Mouse (Mus musculus): ENCODE results near the gene Rps27rt.
"Not testable (repeated sequence)": the region's sequence is repeated elsewhere in the genome, so short reads cannot be mapped to it uniquely, and the experiment has no call there.

Gene Rps27rt

DNA sequence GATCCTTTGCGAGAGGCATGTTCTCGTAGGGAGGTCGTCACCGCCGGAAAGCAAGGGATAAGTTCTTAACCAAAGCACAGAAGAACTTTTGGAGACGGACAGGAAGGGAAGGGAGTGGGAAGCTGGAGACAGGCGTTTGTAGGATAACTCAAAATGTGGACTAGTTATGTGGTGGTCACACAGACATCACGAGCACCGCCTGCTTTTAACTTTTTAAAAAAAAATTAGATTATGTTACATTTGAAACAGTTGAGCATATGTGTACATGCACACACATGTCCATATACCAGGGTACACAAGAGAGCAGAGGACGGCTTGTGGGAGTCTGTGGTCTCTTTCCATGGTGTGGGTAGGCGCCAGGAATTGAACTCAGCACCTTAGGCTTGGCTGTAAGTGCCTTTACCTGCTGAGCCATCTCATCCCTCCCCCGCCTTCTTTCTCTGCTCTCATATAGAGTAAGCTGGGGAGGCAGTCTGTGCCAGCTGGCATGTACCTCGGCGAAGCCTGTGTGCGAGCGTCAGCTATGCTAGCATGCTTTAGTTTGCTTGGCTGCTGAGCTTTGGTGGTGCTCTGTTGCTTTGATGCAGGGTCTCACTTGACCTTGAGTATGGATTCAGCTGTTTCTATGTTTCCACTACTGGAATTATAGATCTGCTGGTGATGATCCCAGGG lies at the start of gene Rps27rt:
Gene Rps27rt (minus strand): TSS at position 51 of the 672 bp plus-strand sequence.
- DNase-seq (ENCODE audit: low read depth) = no peak

DNA sequence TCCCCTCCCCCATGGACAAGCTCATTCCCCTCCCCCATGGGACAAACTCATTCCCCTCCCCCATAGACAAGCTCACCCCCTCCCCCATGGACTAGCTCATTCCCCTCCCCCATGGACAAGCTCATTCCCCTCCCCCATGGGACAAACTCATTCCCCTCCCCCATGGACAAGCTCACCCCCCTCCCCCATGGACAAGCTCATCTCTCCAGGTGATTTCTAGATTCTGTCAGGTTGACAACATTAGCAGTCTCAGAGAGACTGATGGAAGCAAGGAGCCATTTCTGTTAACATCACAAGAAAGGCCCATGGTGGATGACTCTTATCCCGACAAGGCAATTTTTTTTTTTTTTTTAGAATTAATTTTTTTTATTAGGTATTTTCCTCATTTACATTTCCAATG lies 48.5 kb upstream of the Rps27rt start:
- DNase-seq (ENCODE audit: low read depth) = not testable (repeated sequence)

DNA sequence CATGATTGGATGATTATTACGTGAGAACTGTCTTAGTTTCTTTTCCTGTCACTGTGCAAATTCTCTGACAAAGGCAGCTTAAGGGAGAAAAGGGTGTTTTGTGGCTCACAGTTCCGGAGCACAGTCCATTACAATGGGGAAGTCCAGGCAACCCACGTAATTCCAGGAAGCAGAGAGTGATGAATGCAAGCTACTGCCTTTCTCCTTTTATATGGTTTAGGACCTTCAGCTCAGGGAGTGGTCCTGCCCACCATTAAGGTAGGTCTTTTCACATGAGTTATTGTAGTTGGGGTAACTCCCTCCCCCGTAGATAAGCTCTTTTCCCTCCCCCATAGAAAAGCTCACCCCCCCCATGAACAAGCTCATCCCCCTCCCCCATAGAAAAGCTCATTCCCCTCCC lies 48.0 kb upstream of the Rps27rt start:
- DNase-seq (ENCODE audit: low read depth) = no peak

DNA sequence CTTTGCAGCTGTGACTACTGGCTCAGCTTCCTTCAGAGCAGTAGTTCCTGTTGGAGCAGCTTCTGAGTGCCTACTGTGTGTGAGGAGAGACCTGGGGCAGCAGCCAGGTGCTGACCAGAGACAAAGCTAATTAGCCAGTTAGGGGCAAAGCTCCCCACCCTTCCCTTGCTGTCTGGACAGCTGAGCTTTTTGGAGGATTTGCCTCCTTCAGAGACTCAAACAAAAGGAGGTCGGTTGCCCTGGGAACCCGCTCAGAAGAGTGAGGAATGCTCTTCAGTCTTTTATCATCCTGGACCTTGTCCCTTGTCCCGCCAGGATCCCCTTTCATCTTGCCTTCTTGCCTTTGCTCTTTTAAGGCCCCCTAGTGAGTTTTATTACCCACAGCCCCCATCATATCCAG lies 46.8 kb upstream of the Rps27rt start:
- DNase-seq (ENCODE audit: low read depth) = no peak

DNA sequence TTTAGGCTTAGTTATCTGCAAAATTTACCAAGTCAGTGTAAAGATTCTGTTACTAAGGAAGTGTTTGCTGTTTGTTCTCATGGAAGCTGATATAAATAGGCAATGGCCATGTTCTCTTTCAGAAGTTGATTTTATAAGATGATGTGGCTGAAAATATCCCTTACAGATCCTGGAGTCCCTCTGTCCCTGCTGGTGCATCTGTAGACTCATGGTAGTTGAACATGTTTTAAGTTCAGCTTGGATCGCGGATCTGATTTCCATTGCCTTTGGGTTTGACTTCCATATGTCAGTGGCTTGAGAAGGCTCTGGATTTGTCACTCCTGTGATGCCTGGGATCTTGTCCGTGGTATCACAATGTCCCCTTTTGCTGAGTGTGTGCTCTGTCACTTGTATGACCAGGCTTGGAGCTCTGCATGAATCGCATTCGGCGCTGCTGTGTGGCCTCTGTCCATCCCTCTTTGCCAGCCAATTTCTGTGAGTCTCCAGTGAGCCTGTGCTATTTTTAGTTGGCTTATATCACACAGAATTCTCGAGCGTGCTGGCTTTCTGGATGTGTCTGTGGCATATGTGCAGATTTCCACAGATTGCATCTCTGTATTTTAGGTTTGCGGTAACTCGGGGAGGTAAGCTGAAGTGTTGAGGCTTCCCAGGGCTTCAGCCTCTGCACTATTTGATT lies 41.3 kb upstream of the Rps27rt start:
- DNase-seq (ENCODE audit: low read depth) = no peak

DNA sequence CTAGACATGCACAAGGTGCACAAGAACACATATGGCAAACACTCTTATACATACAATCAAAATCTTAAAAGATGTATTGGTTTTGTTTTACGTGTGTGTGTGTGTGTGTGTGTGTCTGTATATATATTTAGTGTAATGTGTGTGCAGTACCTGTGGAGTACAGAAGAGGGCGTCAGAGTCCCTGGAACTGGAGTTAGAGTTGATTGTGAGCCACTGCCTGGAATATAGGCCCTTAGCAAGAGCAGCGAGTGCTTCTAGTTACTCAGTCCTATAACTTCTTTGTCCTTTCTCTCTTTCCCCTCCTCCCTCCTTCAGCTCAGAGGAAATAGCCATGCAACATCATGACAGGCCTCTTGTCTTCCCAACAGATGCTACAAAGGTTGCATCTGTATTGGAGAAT lies 40.6 kb upstream of the Rps27rt start:
- no peak for DNase-seq (ENCODE audit: low read depth)

DNA sequence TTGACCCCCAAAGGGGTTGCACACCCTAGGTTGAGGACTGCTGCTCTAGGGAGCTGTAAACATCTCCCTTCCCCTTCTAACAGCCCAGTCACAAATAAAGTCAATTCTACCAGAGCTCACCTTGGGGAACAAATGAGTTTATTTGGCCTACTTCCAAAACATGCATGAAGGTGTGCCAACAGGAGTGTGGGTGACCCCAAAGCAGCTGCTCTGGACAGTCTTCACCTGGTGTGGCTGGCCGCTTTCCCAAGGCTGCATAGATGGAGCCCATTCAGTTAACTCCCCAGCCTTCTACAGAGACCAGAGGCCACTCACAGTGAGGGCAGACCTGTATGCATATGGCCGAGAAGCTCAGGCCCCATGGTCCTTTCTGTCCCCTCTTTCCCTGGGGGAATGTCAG lies 38.9 kb upstream of the Rps27rt start:
- no peak for DNase-seq (ENCODE audit: low read depth)

DNA sequence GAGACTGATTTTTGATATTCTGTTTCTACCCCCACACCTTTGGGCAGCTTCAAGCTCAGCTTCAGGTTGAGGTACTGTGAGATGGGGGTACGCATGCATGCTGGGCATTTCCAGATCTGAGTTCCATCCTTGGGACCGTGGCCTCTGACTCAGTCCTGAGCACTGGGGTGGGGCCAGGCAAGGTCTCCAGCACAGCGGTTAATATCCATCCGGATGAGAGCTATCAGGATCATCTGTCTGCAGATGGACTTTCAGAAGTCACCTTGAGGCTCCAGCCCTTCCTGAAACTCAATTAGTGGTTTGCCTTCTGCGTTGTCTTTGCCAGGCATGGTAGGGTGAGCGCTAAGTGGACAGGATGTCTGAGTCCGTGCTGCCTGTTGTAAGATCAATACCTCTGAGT lies 37.6 kb upstream of the Rps27rt start:
- no peak for DNase-seq (ENCODE audit: low read depth)

DNA sequence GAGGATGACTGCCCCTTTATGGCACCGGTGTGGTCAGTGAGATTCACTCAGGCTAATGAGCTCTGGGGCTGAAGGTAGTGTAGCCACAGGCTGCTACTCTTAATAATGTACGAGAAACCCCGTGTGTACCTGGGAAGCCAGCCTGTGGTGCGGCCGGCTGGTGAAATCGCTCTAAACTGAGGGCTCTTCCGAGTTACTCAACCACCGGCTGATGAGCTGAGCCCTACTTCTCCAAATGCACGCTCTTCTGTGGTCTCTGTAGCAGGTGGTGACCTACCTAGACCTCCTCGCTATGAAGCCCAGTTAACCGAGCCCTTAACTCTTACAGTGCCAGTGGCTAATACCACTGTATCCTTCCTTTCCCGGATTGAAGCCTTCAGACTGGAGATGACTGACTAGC lies 29.8 kb upstream of the Rps27rt start:
- no peak for DNase-seq (ENCODE audit: low read depth)

DNA sequence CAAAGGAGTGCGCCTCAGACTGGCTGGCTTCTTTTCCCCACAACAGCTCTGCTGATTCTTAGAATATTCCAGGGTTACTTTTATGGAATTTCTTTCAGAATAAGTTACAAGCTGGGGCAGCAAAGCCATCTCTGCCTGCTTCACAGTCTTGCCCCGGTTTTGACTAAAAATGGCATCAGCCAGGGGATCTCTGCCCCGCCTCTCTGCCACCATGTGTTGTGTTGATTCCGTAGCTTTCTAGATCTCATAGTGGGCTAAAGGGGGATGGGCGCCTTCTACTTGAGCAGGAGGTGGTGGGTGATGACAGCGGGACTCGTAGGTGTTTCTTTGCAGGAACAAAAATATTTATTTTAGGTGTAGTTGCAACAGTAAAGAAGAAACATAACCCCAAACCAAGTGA lies 25.7 kb upstream of the Rps27rt start:
- DNase-seq (ENCODE audit: low read depth) = no peak

DNA sequence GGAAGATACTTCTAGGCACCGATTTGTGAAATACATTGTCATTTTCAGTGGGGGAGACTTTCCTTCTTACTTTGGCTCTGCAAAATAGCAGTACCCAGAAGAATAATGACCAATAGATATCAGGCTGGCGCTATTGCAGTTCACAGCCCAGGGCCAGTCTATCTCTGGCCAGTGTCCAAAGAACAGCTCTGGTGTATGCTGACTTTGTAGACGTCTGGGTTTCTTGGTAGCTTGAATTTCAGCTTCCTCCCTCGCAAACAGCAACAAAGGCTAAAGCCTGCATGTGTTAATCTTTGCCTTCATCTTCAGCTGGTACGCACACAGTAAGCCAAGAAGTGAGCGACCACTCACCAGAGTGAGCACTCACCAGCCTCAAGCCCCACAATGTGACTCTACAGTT lies 25.2 kb upstream of the Rps27rt start:
- no peak for DNase-seq (ENCODE audit: low read depth)

DNA sequence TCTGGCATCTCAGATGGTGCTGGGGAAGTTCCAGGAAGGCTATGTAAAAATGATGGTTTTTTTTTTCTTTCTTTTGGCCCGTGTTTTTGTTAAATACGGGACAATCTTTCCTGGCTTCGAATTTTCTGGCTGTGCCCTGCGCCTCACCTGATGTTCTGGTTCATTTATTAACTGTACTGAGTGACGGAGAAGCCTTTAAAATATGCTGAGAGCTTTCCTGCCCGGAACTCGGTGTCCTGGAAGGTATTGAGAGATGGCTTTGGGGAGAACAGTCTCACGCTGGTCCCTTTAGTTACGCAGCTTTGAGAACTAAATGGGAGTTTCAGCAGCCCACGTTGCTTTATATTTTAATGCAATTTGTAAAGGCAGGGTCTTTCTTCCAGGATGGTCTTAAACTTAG lies 22.9 kb upstream of the Rps27rt start:
- no peak for DNase-seq (ENCODE audit: low read depth)

DNA sequence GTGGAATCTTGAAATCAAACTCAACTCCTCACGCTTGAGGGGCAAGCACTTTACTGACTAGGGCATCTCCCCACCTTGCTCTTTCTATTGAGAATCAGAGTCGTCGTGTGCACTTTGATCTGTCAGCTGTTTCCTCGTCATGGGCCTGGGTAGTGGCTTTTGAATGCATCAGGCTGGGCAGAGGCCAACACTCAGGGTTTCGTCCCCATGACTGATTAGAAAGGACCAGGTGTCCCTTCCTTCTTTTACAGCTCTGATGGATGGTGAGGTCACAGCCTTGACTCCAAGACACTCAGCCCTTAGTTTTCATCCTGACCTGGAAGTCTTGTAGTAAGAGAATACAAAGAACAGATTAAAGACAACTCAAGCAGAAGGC lies 17.2 kb upstream of the Rps27rt start:
- DNase-seq (ENCODE audit: low read depth) = no peak

DNA sequence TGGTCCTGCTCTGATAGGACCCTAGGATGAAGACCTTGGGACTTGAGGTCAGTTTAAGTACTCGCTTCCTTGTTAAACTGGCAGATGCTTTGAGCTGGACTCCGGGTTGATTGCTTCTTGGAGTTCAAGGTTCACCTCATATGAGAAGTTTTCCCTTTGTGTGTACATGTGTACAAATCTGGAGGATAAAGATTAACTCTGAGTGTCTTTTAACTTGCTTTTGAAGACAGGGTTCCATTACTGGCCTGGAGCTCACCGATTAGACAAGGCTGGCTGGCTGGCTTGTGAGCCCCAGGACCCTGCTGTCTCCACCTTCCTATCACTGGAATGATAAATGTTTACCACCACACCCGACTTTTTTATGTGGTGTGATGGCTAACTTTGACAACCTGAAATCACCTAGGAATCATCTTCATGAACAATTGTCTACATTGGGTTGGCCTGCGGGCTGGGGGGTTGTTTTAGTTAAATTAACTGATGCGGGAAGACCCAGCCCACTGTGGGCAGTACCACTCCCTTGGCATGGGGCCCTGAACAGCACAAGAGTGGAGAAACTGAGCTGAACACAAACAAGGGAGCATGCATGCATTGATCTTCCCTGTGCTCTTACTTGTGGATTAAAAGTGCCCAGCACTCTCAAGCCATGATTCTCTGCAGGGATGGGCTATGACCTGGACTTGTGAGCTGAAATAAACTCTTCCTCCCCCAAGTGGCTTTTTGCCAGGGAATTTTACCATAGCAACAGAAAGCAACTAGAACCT lies 16.7 kb upstream of the Rps27rt start:
- DNase-seq (ENCODE audit: low read depth) = no peak

DNA sequence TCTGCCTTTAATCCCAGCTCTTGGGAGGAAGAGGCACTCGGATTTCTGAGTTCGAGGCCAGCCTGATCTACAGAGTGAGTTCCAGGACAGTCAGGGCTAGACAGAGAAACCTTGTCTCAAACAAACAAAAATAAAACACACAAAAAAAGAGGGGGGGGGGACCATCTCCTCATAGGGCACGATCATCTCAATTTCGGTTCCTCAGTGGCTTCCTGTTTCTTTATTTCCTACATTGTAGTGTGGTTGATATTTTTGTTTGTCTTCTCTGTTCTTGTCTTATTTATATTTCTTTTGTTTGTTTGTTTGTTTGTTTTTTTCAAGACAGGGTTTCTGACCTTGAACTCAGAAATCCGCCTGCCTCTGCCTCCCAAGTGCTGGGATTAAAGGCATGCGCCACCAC lies 13.9 kb upstream of the Rps27rt start:
- DNase-seq (ENCODE audit: low read depth) = no peak

DNA sequence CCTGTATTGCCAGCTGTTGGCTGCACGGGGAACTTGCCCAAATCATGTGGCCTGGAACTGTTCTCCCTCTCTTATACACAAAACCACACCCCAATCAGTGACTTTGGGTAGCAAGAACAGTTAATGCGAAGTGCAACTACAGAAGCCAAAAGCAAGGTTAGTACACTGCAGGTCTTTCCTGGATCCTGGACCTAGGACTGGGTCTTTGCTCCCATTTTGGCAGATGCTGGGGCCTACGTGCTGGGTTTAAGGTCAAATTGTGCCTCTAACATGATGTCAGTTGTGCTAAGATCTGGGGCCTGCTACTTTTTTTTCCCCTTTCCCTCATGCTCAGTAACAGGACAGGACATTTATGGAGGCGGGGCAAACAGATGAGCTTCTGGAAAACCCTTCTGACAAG lies 13.2 kb upstream of the Rps27rt start:
- no peak for DNase-seq (ENCODE audit: low read depth)

DNA sequence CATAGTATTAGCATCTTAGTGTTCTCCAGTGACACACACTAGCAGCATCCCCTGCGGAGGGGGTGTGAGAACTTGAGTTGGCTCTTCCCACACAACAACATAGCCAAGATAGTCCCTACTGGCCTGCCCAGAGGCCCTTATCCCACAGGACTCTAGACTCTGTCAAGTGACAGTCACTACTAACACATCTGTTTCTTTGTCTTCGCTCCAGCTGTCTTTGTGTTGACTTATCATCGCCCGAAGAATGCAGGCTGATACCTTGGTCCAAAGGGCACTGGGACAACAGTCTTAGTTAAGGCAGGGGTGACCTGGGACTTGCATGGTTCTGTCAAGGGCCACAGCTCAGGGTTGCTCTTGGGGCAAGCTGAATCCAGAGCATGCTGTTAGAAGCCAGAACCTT lies 12.7 kb upstream of the Rps27rt start:
- no peak for DNase-seq (ENCODE audit: low read depth)

DNA sequence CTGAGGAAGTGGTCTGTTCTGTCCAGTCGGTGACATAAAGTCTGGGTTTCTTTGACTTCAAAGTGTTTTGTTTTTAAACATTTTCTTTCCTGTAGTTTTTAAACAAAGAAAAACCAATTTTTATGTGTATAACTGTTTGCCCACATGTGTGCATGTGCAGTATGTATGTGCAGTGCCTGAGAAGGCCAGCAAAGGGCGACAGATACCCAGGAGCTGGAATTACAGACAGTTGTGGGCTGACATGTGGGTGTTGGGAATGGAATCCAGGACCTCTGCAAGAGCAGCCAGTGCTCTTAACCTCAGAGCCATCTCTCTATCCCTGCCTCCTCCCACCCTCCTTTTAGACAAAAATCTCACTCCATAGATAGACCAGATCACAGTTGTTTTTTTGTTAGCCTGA lies 10.0 kb upstream of the Rps27rt start:
- DNase-seq (ENCODE audit: low read depth) = no peak

DNA sequence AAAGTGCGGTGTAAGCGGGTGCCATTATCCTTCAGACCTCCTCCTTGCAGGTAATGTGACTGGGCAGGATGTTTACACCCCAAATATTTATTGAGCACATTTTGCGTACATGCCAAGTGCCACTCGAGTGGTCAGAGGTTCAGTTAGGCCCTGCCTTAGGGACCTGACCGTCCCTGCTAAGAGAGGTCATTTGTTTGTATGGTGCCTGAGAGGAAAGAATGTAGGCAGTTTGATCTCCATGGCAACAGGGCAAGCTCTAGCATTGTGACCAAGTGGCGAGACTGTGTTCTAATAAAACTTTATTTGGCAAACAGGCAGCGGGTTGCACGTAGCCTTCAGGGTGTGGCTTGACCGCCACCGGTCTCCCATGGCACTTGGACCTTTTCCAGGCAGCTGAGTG lies 7.9 kb upstream of the Rps27rt start:
- DNase-seq (ENCODE audit: low read depth) = no peak

DNA sequence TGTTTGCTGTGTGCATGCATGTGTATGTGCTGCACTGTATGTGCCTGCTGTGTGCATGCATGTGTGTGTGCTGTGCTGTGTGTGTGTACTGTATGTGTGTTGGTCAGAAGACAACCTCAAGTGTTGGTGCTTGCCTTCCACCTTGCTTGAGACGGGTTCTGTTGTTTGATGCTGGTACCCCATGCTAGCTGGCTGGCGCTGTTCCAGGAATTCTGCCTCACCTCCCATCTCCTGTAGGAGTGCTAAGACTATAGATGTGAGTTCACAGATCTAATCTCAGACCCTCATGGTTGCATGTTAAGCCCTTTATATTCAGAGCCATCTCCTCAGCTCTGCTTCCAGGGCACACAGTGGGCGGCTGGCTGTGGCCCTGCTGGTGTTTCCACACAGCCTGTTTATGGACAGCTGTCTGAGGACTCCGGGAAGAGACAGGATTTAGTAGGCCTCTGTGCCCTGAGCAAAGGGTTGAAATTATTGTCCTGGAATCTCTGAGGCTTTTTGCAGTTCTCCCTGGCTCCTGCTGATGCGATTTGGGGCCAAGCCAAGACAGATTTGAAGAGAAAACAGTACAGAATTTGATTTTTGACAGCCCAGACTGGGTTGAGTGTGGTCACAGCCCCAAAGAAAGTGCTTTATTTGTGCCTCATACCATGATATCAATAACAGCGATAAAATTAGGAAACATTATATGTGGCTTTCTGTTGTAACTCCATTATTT lies 6.2 kb upstream of the Rps27rt start:
- no peak for DNase-seq (ENCODE audit: low read depth)

DNA sequence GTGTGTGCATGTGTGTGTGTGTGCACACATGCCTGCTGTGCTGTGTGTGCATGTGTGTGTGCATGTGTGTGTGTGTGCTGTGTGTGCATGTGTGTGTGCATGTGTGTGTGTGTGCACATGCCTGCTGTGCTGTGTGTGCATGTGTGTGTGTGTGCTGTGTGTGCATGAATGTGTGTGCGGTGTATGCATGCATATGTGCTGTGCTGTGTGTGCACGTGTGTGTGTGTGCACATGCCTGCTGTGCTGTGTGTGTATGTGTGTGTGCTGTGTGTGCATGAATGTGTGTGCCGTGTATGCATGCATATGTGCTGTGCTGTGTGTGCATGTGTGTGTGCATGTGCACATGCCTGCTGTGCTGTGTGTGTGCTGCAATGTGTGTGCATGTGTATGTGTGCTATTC lies 5.5 kb upstream of the Rps27rt start:
- DNase-seq (ENCODE audit: low read depth) = no peak

DNA sequence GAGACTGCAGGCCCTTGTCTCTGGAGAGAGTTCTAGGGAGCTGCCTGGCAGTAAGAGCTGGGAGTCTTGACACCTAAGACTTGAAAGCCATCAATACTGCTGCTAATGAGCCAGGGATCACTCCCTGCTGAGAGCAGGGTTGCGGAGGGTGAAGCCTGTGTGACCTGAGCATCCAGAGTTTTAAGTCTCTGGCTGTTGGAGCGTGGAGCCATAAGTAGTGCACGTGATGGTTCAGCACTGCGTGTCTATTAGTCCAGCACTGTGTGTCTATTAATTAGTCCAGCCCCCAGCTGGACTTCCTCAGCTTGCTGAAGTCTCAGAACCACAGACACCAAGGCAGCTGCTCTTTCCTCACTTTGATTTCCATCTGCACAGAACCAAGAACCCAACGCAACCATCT lies 3.8 kb upstream of the Rps27rt start:
- no peak for DNase-seq (ENCODE audit: low read depth)

DNA sequence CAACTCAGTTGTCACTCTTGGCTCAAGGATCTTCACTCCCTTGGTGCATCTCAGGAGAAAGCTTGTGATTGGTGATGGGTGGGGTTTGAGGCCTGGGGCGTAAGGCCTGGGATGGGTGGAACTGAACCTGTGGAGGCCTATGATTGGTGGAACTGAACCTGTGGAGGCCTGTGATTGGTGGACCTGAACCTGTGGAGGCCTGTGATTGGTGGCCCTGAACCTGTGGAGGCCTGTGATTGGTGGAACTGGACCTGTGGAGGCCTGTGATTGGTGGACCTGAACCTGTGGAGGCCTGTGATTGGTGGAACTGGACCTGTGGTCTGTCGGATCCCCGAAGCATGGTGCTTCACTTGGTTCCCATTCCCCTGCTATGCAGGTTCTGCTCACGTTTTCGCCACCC lies 3.2 kb upstream of the Rps27rt start:
- no peak for DNase-seq (ENCODE audit: low read depth)
